Mouse (Mus musculus) heart, embryonic 10.5 days (tissue): Measurements from ENCODE around the gene Ldah. TPM values are rescaled to one million over a fixed set of nuclear protein-coding genes. Genes with fewer than 3 reads are reported as not detected.

Experiments used
- DNase-seq: peaks from one replicate; pipeline ENCODE4 v3.0.0-alpha.2; 2017; ENCODE audit warnings: low spot score
- H3K27ac ChIP-seq: fragments of 300-500 bp; sonication (generic); 2 replicates; pipeline ENCODE4 v1.5.1; 2016; ENCODE audit warnings: mild to moderate bottlenecking
- H3K27me3 ChIP-seq: fragments of 300-500 bp; sonication (generic); 2 replicates; pipeline ENCODE4 v1.6.1; 2016; ENCODE audit warnings: mild to moderate bottlenecking; ENCODE audit not compliant: poor library complexity, insufficient read depth, severe bottlenecking
- H3K36me3 ChIP-seq: fragments of 300-500 bp; sonication (generic); 2 replicates; pipeline ENCODE4 v1.6.1; 2016; ENCODE audit warnings: mild to moderate bottlenecking, moderate library complexity
- H3K4me1 ChIP-seq: fragments of 300-500 bp; sonication (generic); 2 replicates; pipeline ENCODE4 v1.6.1; 2016; ENCODE audit warnings: mild to moderate bottlenecking
- H3K4me3 ChIP-seq: fragments of 300-500 bp; sonication (generic); 2 replicates; pipeline ENCODE4 v1.5.1; 2016; ENCODE audit warnings: mild to moderate bottlenecking, moderate library complexity
- H3K9me3 ChIP-seq: fragments of 300-500 bp; sonication (generic); 2 replicates; pipeline ENCODE4 v1.6.1; 2016; ENCODE audit warnings: mild to moderate bottlenecking, moderate library complexity
- WGBS: fragments of 180-500 bp; shearing (Covaris S2); methylation state at CpG from one replicate; pipeline ENCODE4 v1.1.7; 2016; 5-methylcytosine and 5-hydroxymethylcytosine counted together
- polyA plus RNA-seq: library from polyadenylated mRNA; unstranded; fragments of >200 nt; fragmentation: Nextera tagmentation; extraction: Ambion mirVana; gene quantifications from 2 replicates; pipeline ENCODE4 v1.2.1, GENCODE M21; 2016

Gene Ldah
- polyA plus RNA-seq, 1 experiment from 2014 or later = 63.4 TPM

- H3K4me1 ChIP-seq = peaks cover 10% of the 10 kb centered on the region
- H3K36me3 ChIP-seq = no peaks in the 10 kb centered on the region
- no peaks in the 10 kb centered on the region for H3K9me3 ChIP-seq
- no peak for DNase-seq
- 7% methylated on average over 5 of the region's 5 CpGs for WGBS
- H3K27ac ChIP-seq = no peak overlapping the region
- peaks cover 72% of the 10 kb centered on the region for H3K27me3 ChIP-seq
- H3K4me3 ChIP-seq = no peak overlapping the region
Measured at GRCm38 (mm10) chr12:8306432-8306831, 98.5 kb downstream of the Ldah start.

GRCm38 (mm10) chr12:8306910-8307309, 99.0 kb downstream of the Ldah start:
- Histone ChIP-seq H3K27ac (no peak overlapping the region), H3K27me3 (peaks cover 72% of the 10 kb centered on the region), H3K4me1 (peaks cover 5% of the 10 kb centered on the region), H3K4me3 (no peak overlapping the region), H3K36me3 (no peaks in the 10 kb centered on the region), H3K9me3 (no peaks in the 10 kb centered on the region)
- no peak for DNase-seq
- WGBS = 54% methylated on average over 1 of the region's 1 CpGs

- peaks cover 12% of the 10 kb centered on the region for H3K4me1 ChIP-seq
- no peaks in the 10 kb centered on the region for H3K36me3 ChIP-seq
- H3K4me3 ChIP-seq = no peak overlapping the region
- no peak overlapping the region for H3K27ac ChIP-seq
- DNase-seq = no peak
- H3K27me3 ChIP-seq = peaks cover 33% of the 10 kb centered on the region
- no peaks in the 10 kb centered on the region for H3K9me3 ChIP-seq
- WGBS = 50% methylated on average over 17 of the region's 17 CpGs
Measured at GRCm38 (mm10) chr12:8310992-8311391, 103.1 kb downstream of the Ldah start.

GRCm38 (mm10) chr12:8312266-8312665, 104.4 kb downstream of the Ldah start:
- Histone ChIP-seq H3K9me3 (no peaks in the 10 kb centered on the region), H3K27ac (no peak overlapping the region), H3K4me3 (no peak overlapping the region), H3K4me1 (peaks cover 12% of the 10 kb centered on the region), H3K27me3 (peaks cover 31% of the 10 kb centered on the region), H3K36me3 (peaks cover 7% of the 10 kb centered on the region; the same call in 1 of the 2 replicates)
- WGBS = 72% methylated on average over 4 of the region's 4 CpGs
- no peak for DNase-seq

GRCm38 (mm10) chr12:8313270-8313771, 105.4 kb downstream of the Ldah start, which contains the start of gene Hs1bp3:
TSS of gene Hs1bp3 (plus strand) at chr12:8313432.
- Histone ChIP-seq H3K9me3 (no peaks in the 10 kb centered on the region), H3K4me1 (peaks cover 12% of the 10 kb centered on the region), H3K27ac (peak within 1 kb of the TSS; percentile 88), H3K36me3 (peaks cover 17% of the 10 kb centered on the region), H3K4me3 (peak within 1 kb of the TSS; percentile 80), H3K27me3 (peaks cover 31% of the 10 kb centered on the region)
- peak; percentile 92 for DNase-seq
- WGBS = under 1% methylated on average over 37 of the region's 38 CpGs

GRCm38 (mm10) chr12:8313773-8314172, 105.9 kb downstream of the Ldah start:
- H3K9me3 ChIP-seq = no peaks in the 10 kb centered on the region
- 17% methylated on average over 12 of the region's 12 CpGs for WGBS

GRCm38 (mm10) chr12:8316541-8316940, 108.6 kb downstream of the Ldah start:
- WGBS = 82% methylated on average over 5 of the region's 5 CpGs
- Histone ChIP-seq H3K27me3 (peaks cover 5% of the 10 kb centered on the region), H3K4me3 (no peak overlapping the region), H3K27ac (no peak overlapping the region), H3K4me1 (peaks cover 12% of the 10 kb centered on the region), H3K9me3 (no peaks in the 10 kb centered on the region), H3K36me3 (peaks cover 46% of the 10 kb centered on the region)
- DNase-seq = no peak

More at GRCm38 (mm10) chr12:8313773-8314172, 105.9 kb downstream of the Ldah start:
- peaks cover 12% of the 10 kb centered on the region for H3K4me1 ChIP-seq
- peak overlapping the region; percentile 80 for H3K4me3 ChIP-seq
- peak overlapping the region; percentile 88 for H3K27ac ChIP-seq
- peaks cover 31% of the 10 kb centered on the region for H3K27me3 ChIP-seq
- no peak for DNase-seq
- H3K36me3 ChIP-seq = peaks cover 21% of the 10 kb centered on the region

GRCm38 (mm10) chr12:8320084-8320713, 112.3 kb downstream of the Ldah start:
- H3K27me3 ChIP-seq = no peaks in the 10 kb centered on the region
- H3K9me3 ChIP-seq = no peaks in the 10 kb centered on the region
- no peak overlapping the region for H3K27ac ChIP-seq
- 0 out of 2 replicates have a peak, but pooled peaks cover 3% of the 10 kb centered on the region for H3K4me1 ChIP-seq
- H3K4me3 ChIP-seq = no peak overlapping the region
- DNase-seq = no peak
- 37% methylated on average over 5 of the region's 5 CpGs for WGBS
- H3K36me3 ChIP-seq = peaks cover 67% of the 10 kb centered on the region

- H3K27me3 ChIP-seq = no peaks in the 10 kb centered on the region
- no peak overlapping the region for H3K4me3 ChIP-seq
- 85% methylated on average over 10 of the region's 10 CpGs for WGBS
- DNase-seq = no peak
- 0 out of 2 replicates have a peak, but pooled peaks cover 3% of the 10 kb centered on the region for H3K4me1 ChIP-seq
- no peak overlapping the region for H3K27ac ChIP-seq
- H3K9me3 ChIP-seq = no peaks in the 10 kb centered on the region
- peaks cover 64% of the 10 kb centered on the region for H3K36me3 ChIP-seq
Measured at GRCm38 (mm10) chr12:8321506-8321905, 113.6 kb downstream of the Ldah start.

- peaks cover 6% of the 10 kb centered on the region; the same call in 1 of the 2 replicates for H3K4me1 ChIP-seq
- WGBS = 74% methylated on average over 10 of the region's 10 CpGs
- no peak for DNase-seq
- no peaks in the 10 kb centered on the region for H3K9me3 ChIP-seq
- H3K36me3 ChIP-seq = peaks cover 47% of the 10 kb centered on the region
- H3K4me3 ChIP-seq = no peak overlapping the region
- H3K27ac ChIP-seq = no peak overlapping the region
- no peaks in the 10 kb centered on the region for H3K27me3 ChIP-seq
Measured at GRCm38 (mm10) chr12:8324086-8324485, 116.2 kb downstream of the Ldah start.

- 88% methylated on average over 13 of the region's 13 CpGs for WGBS
- no peaks in the 10 kb centered on the region for H3K9me3 ChIP-seq
- H3K27ac ChIP-seq = no peak overlapping the region
- DNase-seq = no peak
- no peak overlapping the region for H3K4me3 ChIP-seq
- no peaks in the 10 kb centered on the region for H3K27me3 ChIP-seq
- H3K36me3 ChIP-seq = peaks cover 44% of the 10 kb centered on the region
- H3K4me1 ChIP-seq = peaks cover 7% of the 10 kb centered on the region
Measured at GRCm38 (mm10) chr12:8325245-8325942, 117.5 kb downstream of the Ldah start.

- Histone ChIP-seq H3K9me3 (no peaks in the 10 kb centered on the region), H3K4me1 (peaks cover 13% of the 10 kb centered on the region), H3K36me3 (peaks cover 38% of the 10 kb centered on the region), H3K27me3 (no peaks in the 10 kb centered on the region), H3K4me3 (no peak overlapping the region), H3K27ac (no peak overlapping the region)
- WGBS = 93% methylated on average over 17 of the region's 17 CpGs
- DNase-seq = no peak
Measured at GRCm38 (mm10) chr12:8325943-8326522, 118.1 kb downstream of the Ldah start.
